Mouse (Mus musculus): ENCODE data around the gene Spata25. TPM values are rescaled to one million over a fixed set of nuclear protein-coding genes. Genes with fewer than 3 reads are reported as not detected.

Gene Spata25
- polyA plus RNA-seq, 1 experiment from 2014 or later, result not detected

- no peaks in the 10 kb centered on the region; the same call in 1 of the 2 replicates for H3K27me3 ChIP-seq
- H3K4me3 ChIP-seq (replicated peaks), result no peak overlapping the region
- no peak overlapping the region for H3K4me2 ChIP-seq (replicated peaks)
- ATAC-seq (ENCODE audit: insufficient number of reproducible peaks, low FRiP score, low TSS enrichment, low read depth), result no peak
- no peaks in the 10 kb centered on the region for H3K9me3 ChIP-seq (replicated peaks)
- 0 out of 2 replicates have a peak, but pooled peaks cover 5% of the 10 kb centered on the region for H3K4me1 ChIP-seq
- no peak overlapping the region for H3K27ac ChIP-seq (replicated peaks)
- H3K9ac ChIP-seq, result no peak overlapping the region
- peaks cover 5% of the 10 kb centered on the region; the same call in 1 of the 2 replicates for H3K36me3 ChIP-seq
- WGBS, result 94% methylated on average over 11 of the region's 11 CpGs
Observed at GRCm38 (mm10) chr2:164778015-164778287, 50.4 kb downstream of the Spata25 start.

DNA sequence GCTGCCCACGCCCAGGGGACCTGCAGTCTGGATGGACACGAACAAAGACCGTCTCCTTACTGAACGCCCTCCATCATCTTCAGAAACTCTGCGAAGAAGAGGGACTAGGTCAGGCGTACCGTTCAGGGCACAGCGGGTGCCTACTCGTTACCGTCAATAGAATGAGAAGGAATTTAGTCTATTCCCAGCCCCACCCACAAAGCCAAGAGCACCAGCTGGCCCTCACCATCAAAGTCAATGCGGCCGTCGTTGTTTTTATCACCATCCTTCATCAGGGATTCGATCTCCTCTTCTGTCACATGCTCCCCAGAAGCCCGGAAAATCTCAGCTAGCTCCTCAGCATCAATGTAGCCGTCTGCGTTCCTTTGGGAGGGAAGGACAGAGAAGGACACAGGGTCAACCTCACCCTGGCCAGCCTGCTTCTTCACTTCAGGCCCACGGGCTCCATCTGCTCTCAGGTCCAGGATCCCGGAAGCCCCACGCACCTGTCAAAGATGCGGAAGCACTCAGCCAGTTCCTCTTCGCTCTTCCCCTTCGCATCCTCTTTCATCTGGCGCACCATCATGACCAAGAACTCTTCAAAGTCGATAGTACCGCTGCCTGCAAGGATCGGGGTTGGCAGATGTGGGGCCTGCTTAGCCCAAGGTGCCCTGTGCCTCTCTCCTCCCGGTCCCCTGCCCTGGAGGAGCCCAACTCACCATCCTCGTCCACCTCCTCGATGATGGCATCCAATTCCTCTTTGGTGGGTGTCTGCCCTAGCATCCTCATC, 50.9 kb downstream of the Spata25 start:
- H3K4me3 ChIP-seq (replicated peaks), result peak overlapping the region; percentile 10; the same call in 1 of the 2 replicates
- no peak overlapping the region for H3K4me2 ChIP-seq (replicated peaks)
- H3K27ac ChIP-seq (replicated peaks), result no peak overlapping the region
- H3K9me3 ChIP-seq (replicated peaks), result no peaks in the 10 kb centered on the region
- peaks cover 6% of the 10 kb centered on the region; the same call in 1 of the 2 replicates for H3K36me3 ChIP-seq
- H3K9ac ChIP-seq, result no peak overlapping the region
- 0 out of 2 replicates have a peak, but pooled peaks cover 5% of the 10 kb centered on the region for H3K4me1 ChIP-seq
- no peak for ATAC-seq (ENCODE audit: insufficient number of reproducible peaks, low FRiP score, low TSS enrichment, low read depth)
- H3K27me3 ChIP-seq, result no peaks in the 10 kb centered on the region; the same call in 1 of the 2 replicates
- WGBS, result 82% methylated on average over 30 of the region's 30 CpGs

GRCm38 (mm10) chr2:164776801-164777200, 51.5 kb downstream of the Spata25 start:
- peak; percentile 3; the same call in 1 of the 2 replicates for ATAC-seq (ENCODE audit: insufficient number of reproducible peaks, low FRiP score, low TSS enrichment, low read depth)
- WGBS, result 66% methylated on average over 17 of the region's 17 CpGs
- no peak overlapping the region for H3K4me2 ChIP-seq (replicated peaks)
- no peak overlapping the region for H3K27ac ChIP-seq (replicated peaks)
- H3K36me3 ChIP-seq, result peaks cover 12% of the 10 kb centered on the region; the same call in 1 of the 2 replicates
- no peak overlapping the region for H3K9ac ChIP-seq
- peaks cover 11% of the 10 kb centered on the region for H3K4me1 ChIP-seq
- no peaks in the 10 kb centered on the region for H3K9me3 ChIP-seq (replicated peaks)
- H3K4me3 ChIP-seq (replicated peaks), result peak overlapping the region; percentile 10; the same call in 1 of the 2 replicates
- H3K27me3 ChIP-seq, result no peaks in the 10 kb centered on the region; the same call in 1 of the 2 replicates

Other genes starting within 250 kb of the Spata25 start
- 0.22 and 0.27 TPM in 2 replicates for gene Wfdc6a, start 243.1 kb downstream of the Spata25 start, polyA plus RNA-seq (2015; fragmentation: Nextera tagmentation; extraction: Ambion mirVana)
- gene Eppin, start 234.9 kb downstream of the Spata25 start, polyA plus RNA-seq (2015; fragmentation: Nextera tagmentation; extraction: Ambion mirVana), result not detected in 2 replicates
- gene Wfdc6b, start 215.0 kb downstream of the Spata25 start, polyA plus RNA-seq (2015; fragmentation: Nextera tagmentation; extraction: Ambion mirVana), result not detected in 2 replicates
- gene Wfdc8, start 214.9 kb downstream of the Spata25 start, polyA plus RNA-seq (2015; fragmentation: Nextera tagmentation; extraction: Ambion mirVana), result not detected in 2 replicates
- not detected in 2 replicates for gene Wfdc16, start 189.7 kb downstream of the Spata25 start, polyA plus RNA-seq (2015; fragmentation: Nextera tagmentation; extraction: Ambion mirVana)
- gene Wfdc10, start 172.5 kb downstream of the Spata25 start, polyA plus RNA-seq (2015; fragmentation: Nextera tagmentation; extraction: Ambion mirVana), result 1.5 and 2.8 TPM in 2 replicates
- not detected in 2 replicates for gene Wfdc9, start 172.0 kb downstream of the Spata25 start, polyA plus RNA-seq (2015; fragmentation: Nextera tagmentation; extraction: Ambion mirVana)
- not detected in 2 replicates for gene Wfdc11, start 154.4 kb downstream of the Spata25 start, polyA plus RNA-seq (2015; fragmentation: Nextera tagmentation; extraction: Ambion mirVana)
- 0.16 and 0.71 TPM in 2 replicates for gene Wfdc13, start 143.4 kb downstream of the Spata25 start, polyA plus RNA-seq (2015; fragmentation: Nextera tagmentation; extraction: Ambion mirVana)
- gene Spint4, start 130.0 kb downstream of the Spata25 start, polyA plus RNA-seq (2015; fragmentation: Nextera tagmentation; extraction: Ambion mirVana), result not detected in 2 replicates
- not detected in 2 replicates for gene Spint5, start 113.2 kb downstream of the Spata25 start, polyA plus RNA-seq (2015; fragmentation: Nextera tagmentation; extraction: Ambion mirVana)
- gene Wfdc3, start 82.6 kb downstream of the Spata25 start, polyA plus RNA-seq (2015; fragmentation: Nextera tagmentation; extraction: Ambion mirVana), result 2.2 and 3.2 TPM in 2 replicates
- gene Dnttip1, start 82.6 kb downstream of the Spata25 start, polyA plus RNA-seq (2015; fragmentation: Nextera tagmentation; extraction: Ambion mirVana), result 66.3 and 67.5 TPM in 2 replicates
- gene Ube2c, start 58.6 kb downstream of the Spata25 start, polyA plus RNA-seq (2015; fragmentation: Nextera tagmentation; extraction: Ambion mirVana), result 297 and 302 TPM in 2 replicates
- 383 and 528 TPM in 2 replicates for gene Tnnc2, start 48.6 kb downstream of the Spata25 start, polyA plus RNA-seq (2015; fragmentation: Nextera tagmentation; extraction: Ambion mirVana)
- 37.1 and 37.3 TPM in 2 replicates for gene Snx21, start 42.7 kb downstream of the Spata25 start, polyA plus RNA-seq (2015; fragmentation: Nextera tagmentation; extraction: Ambion mirVana)
- 20.7 and 20.9 TPM in 2 replicates for gene Acot8, start 23.7 kb downstream of the Spata25 start, polyA plus RNA-seq (2015; fragmentation: Nextera tagmentation; extraction: Ambion mirVana)
- gene Zswim3, start 23.4 kb downstream of the Spata25 start, polyA plus RNA-seq (2015; fragmentation: Nextera tagmentation; extraction: Ambion mirVana), result 7.3 and 7.6 TPM in 2 replicates
- 18.2 and 20.1 TPM in 2 replicates for gene Zswim1, start 5.9 kb downstream of the Spata25 start, polyA plus RNA-seq (2015; fragmentation: Nextera tagmentation; extraction: Ambion mirVana)
- 174 and 175 TPM in 2 replicates for gene Ctsa, start 4.3 kb upstream of the Spata25 start, polyA plus RNA-seq (2015; fragmentation: Nextera tagmentation; extraction: Ambion mirVana)
- gene Neurl2, start 4.9 kb upstream of the Spata25 start, polyA plus RNA-seq (2015; fragmentation: Nextera tagmentation; extraction: Ambion mirVana), result 8.5 and 9.0 TPM in 2 replicates
- 66.8 and 77.0 TPM in 2 replicates for gene Pltp, start 29.2 kb upstream of the Spata25 start, polyA plus RNA-seq (2015; fragmentation: Nextera tagmentation; extraction: Ambion mirVana)
- gene Pcif1, start 50.8 kb upstream of the Spata25 start, polyA plus RNA-seq (2015; fragmentation: Nextera tagmentation; extraction: Ambion mirVana), result 65.7 and 74.8 TPM in 2 replicates
- 13.4 and 16.0 TPM in 2 replicates for gene Zfp335, start 83.2 kb upstream of the Spata25 start, polyA plus RNA-seq (2015; fragmentation: Nextera tagmentation; extraction: Ambion mirVana)
- 41.4 and 46.1 TPM in 2 replicates for gene Mmp9, start 112.2 kb upstream of the Spata25 start, polyA plus RNA-seq (2015; fragmentation: Nextera tagmentation; extraction: Ambion mirVana)
- gene Slc12a5, start 132.3 kb upstream of the Spata25 start, polyA plus RNA-seq (2015; fragmentation: Nextera tagmentation; extraction: Ambion mirVana), result 0.72 and 0.85 TPM in 2 replicates
- 66.8 and 67.0 TPM in 2 replicates for gene Ncoa5, start 206.3 kb upstream of the Spata25 start, polyA plus RNA-seq (2015; fragmentation: Nextera tagmentation; extraction: Ambion mirVana)
- 4.7 and 7.7 TPM in 2 replicates for gene Cd40, start 227.1 kb upstream of the Spata25 start, polyA plus RNA-seq (2015; fragmentation: Nextera tagmentation; extraction: Ambion mirVana)

Data from embryonic facial prominence, embryonic 15.5 days (tissue).